Comparison of ENCODE assay signal across 8 mouse cellular contexts in the genomic region with DNA sequence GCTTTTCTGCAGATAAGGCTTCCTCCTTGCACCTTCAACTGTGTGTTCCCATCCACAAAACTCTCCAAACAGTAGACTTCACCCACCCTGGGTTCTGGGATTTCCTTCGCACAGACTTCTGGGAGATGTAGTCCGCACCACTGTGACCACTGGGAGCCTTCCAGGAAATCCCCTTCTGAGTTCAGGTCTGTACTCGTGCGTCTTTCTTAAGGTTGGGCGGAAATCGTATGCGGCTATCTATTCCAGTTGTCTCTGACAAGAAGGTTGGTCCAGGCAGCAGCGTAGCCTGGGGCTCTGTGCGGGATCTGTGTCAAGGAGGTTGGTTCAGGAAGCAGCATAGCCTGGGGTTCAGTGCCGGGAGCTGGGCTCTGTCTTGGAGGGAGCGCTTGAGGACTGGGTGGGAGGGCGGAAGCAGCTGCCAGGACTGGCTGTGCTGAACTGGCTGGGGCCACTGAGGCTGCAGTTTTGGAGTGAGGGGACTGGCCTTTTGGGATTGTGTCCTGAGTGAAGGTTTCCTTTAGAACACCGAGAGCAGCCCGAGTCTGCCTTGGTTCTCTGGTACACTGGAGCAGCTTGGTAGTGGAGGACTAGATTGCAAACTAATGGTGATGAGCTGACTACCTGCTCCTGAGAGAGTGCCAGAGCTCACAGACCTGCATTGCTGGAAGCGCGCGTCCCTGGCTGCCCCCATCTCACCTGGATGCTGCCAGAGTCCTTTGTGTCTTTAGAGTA. TPM values are rescaled to one million over a fixed set of nuclear protein-coding genes. Genes with fewer than 3 reads are reported as not detected.
DNase-seq lines count a peak whose midpoint lies in the region; ATAC-seq lines count a peak whose summit lies in the region.
"Not testable (repeated sequence)": the region's sequence is repeated elsewhere in the genome, so short reads cannot be mapped to it uniquely, and the experiment has no call there.

Rsl1 (plus strand) TSS at position 192 of the 732 bp plus-strand sequence.

- H3K27ac ChIP-seq in hindbrain, embryonic 12.5 days, result not testable (repeated sequence)

- peak within 1 kb of the TSS; percentile 57 for H3K9ac ChIP-seq in hindbrain, embryonic 12.5 days

- peak; percentile 98 for ATAC-seq in hindbrain, embryonic 12.5 days (ENCODE audit: low FRiP score)

- H3K36me3 ChIP-seq in hindbrain, embryonic 12.5 days, result peaks cover 12% of the 10 kb centered on the region; the same call in 1 of the 2 replicates

- H3K4me1 ChIP-seq in hindbrain, embryonic 12.5 days, result not testable (repeated sequence)

- H3K4me3 ChIP-seq in hindbrain, embryonic 12.5 days, result peak within 1 kb of the TSS; percentile 64

- DNase-seq in NIH3T3 (ENCODE audit: low read depth), result peak; percentile 72
- peak; percentile 80 to 81 for DNase-seq in cerebellum, postnatal 10 days
- peak; percentile 59 to 66 for DNase-seq in frontal cortex, postnatal 14 days (ENCODE audit: low spot score in 2 of 2)
- peak; percentile 62 to 80 for DNase-seq in layer of hippocampus, postnatal 14 days (ENCODE audit: low spot score in 2 of 2)
- peak; percentile 88 for DNase-seq in lung, postnatal 10 days
- DNase-seq in ovary, postnatal 14 days (ENCODE audit: low spot score), result peak; percentile 58
- DNase-seq in thymus, postnatal 10 days (ENCODE audit: low spot score in 2 of 2), result peak; percentile 58 to 61

- not testable (repeated sequence) for H3K27me3 ChIP-seq in hindbrain, embryonic 12.5 days

- WGBS in hindbrain, embryonic 12.5 days, result 1% methylated on average over 17 of the region's 17 CpGs

- H3K4me2 ChIP-seq in hindbrain, embryonic 12.5 days (replicated peaks), result peak within 1 kb of the TSS; percentile 65

- not testable (repeated sequence) for H3K9me3 ChIP-seq in hindbrain, embryonic 12.5 days (replicated peaks)

RNA-seq across cellular contexts. Expression of gene Rsl1, which starts in this region (rescaled TPM):
- polyA plus RNA-seq in hindbrain, embryonic 12.5 days (2016; fragmentation: Nextera tagmentation; extraction: Ambion mirVana), result 6.2 and 7.1 TPM in 2 replicates
- total RNA-seq in layer of hippocampus, postnatal 14 days (2021), result 1 to 10 TPM; 5.2 to 5.5 TPM
